Mouse (Mus musculus): ENCODE data around the gene Arl11. TPM values are rescaled to one million over a fixed set of nuclear protein-coding genes. Genes with fewer than 3 reads are reported as not detected.

Gene Arl11
- polyA plus RNA-seq (2012; rRNA removed), result 0.47 and 0.72 TPM in 2 replicates

GRCm38 (mm10) chr14:61309593-61309992 lies at the start of gene Arl11:
Gene Arl11 (plus strand): TSS chr14:61309753.

GRCm38 (mm10) chr14:61360131-61360980 lies 50.8 kb downstream of the Arl11 start, which contains the start of gene Ebpl:
Gene Ebpl (minus strand): TSS chr14:61360439.

Other genes with a start within 250 kb of the Arl11 start
- 5.3 and 7.3 TPM in 2 replicates for gene Sacs, start 171.3 kb upstream of the Arl11 start, polyA plus RNA-seq (2012; rRNA removed)
- 0.08 and 1.3 TPM in 2 replicates for gene Sgcg, start 51.3 kb upstream of the Arl11 start, polyA plus RNA-seq (2012; rRNA removed)
- 4.3 and 5.4 TPM in 2 replicates for gene Ebpl, start 50.7 kb downstream of the Arl11 start, polyA plus RNA-seq (2012; rRNA removed)
- gene Kpna3, start 130.1 kb downstream of the Arl11 start, polyA plus RNA-seq (2012; rRNA removed), result 35.5 and 57.2 TPM in 2 replicates
- gene Spryd7, start 247.1 kb downstream of the Arl11 start, polyA plus RNA-seq (2012; rRNA removed), result 6.1 and 11.6 TPM in 2 replicates

Measured in central nervous system, embryonic 11.5 days (tissue).